Mouse (Mus musculus) right cerebral cortex, adult 18-20 months (tissue): Measurements from ENCODE around the gene Nfib.

ENCODE experiments used
- DNase-seq: peaks from one replicate; pipeline ENCODE4 v3.0.0; 2022; ENCODE audit warnings: mixed read lengths

The Nfib gene

GRCm38 (mm10) chr4:82538069-82538811 lies 167.3 kb downstream of the Nfib start:
- DNase-seq, result no peak

DNA sequence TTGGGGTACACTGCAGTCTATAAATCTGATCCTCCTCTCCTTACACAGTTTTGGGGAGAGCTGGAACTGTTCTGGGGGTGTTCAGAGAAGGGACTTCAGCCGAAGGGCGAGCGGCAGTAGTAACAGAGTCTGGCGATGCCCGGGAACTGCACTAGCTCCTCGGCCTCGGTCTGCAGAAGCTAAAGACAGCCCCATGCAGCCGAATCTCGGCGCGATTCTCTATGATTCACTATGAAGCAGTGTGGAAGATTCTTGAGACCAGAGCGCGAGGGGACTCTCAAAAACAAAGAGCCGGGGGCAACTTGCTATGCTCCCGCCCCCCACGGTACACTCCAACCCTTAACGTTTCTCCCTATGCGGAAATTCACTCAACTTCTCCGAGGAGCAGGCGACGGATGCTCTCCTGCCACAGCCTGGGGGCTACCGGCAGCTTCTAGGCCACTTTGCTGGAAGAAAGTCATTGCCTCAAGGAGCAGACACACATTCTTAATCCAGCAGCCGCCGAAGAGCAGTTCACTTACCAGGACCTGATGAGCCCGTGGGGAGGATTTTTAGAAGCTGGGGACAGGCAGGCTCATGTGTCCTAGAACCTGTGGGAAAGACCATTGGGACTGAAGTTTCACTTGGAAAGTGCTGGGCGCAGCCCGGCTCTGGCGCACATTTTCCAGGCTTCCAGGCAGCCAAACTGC lies 168.1 kb downstream of the Nfib start:
- DNase-seq, result no peak

DNA sequence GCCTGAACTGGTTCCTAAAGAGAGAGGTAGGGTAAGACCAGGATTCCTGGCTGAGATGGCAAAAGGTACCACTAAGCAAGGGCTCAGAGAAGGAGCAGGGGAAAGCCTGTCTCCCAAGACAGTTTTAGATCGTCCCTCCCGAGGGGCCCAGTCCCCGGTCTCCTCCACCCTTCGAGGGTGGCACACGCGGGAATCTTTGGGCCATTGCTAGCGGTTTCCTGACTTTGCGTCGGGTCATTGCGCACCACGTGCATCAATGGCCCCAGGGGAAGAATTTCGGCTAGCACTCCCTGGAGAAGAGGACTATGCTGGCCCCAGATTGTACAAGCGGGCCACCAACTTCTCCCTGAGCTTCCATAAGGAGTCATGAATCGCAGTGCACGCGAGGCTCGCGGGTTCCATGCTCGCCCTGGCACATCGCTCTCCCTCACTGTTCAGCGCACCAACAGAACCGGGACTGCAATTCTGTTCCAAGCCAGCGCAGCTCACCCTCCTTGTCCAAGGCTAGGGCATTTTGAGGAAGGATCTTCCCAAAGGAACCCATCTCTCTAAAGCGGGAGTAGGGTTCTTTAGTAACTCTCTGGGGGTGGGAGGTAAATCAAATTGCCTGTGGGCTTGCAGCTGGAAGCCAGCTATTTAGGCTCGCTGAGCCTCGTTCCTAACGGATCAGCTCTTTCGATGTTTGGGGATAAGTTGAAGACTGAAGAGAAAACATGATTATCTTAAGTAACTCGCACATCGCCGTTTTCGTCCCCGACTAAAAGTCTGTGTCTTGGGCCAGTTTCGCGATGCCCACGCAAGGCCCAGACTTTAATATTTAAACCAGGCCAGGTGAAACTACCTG lies 168.9 kb downstream of the Nfib start:
- DNase-seq, result no peak

DNA sequence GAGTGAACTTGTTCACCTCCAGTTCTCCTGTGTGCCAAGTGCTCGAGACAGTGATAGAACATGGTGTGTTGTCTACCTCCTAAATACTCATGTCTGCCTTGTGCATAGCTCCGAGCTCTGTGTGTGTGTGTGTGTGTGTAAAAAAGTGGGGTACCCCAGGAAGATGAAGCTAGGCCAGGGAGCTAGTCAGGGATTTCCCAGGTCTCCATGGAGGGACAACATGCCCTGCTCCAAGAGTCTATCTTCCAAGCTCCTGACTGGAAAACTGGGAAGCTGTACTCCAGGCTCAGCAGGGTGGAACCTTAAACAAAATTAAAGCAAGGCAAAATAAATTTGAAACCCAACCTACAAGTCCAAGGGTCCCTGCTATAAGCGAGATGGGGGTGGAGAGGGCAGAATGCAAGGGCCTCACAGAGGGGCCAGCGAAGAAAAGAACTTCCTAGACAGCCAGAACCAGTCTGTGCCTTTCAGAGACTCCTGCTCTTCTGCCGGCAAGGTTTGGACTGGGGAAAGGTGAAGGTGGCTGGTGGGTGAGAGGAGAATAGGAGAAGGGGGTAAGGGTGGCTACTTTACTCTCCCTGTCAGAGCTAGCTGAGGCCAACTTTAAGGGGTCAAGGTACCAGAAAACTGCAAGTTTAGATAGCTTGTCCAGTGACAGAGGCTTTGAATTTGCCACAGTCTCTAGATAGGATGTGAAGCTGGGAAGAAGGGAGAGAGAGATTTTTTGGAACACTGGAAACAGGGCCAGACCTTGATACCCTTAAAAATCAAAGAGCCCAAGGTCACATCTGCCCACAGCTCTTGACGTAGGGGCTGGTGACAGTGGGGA lies 169.7 kb downstream of the Nfib start:
- DNase-seq, result no peak

- no peak for DNase-seq
Measured at GRCm38 (mm10) chr4:82533231-82533630, 172.3 kb downstream of the Nfib start.

DNA sequence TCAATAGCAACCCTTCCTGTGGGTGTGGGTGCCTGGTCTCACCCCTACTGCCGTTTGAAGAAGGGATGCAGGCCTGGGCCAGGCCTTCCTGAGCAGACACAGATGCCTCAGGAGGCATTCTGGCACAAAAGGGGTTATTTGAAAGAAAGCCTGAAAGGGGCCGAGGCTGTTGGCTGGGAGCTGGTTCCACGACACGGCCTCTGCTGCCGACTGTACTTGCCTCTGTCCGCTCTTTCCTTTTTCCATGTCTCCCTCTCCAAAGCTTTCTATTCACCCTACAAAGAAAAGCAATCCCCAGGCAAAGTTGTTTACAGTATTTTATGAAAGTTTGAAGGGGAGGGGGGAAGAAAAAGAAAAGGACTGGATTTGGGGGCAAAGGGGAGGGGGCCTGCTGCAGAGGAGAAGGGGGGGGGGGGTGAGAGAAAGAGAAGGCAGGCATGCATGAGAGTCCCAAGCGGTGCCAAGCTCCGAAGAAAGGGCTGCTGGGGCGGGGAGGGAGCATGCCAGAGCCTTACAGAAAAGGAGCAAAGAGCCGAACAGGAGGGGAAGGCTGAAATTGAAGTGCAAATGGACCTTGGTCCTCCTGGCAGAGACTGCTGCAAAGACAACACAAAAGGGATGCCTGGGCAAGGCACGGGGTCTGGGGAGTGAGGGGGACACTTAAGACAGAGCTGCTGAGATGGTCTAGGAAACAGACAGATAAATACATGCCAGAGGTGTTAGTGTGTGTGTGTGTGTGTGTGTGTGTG lies 172.9 kb downstream of the Nfib start:
- no peak for DNase-seq

DNA sequence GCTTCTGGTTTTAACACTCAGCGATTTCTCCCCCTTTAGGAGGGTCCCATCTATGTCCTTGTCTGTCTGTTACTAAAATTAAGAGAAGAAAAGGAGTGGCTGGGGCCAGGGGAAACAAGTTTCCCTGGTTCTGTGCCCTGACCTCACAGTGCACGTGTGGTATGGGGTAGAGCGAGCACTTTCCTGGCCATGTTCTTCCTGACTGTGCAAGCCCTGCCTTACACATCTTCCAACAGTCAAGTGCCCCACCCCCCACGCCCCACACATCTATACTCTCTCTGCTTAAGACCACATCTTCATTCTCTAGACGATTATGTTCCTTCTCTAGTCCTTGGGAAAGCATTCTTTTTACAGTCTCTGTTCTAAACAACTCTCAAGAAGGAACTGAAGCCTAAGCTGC lies 173.6 kb downstream of the Nfib start:
- no peak for DNase-seq

- no peak for DNase-seq
Measured at GRCm38 (mm10) chr4:82530875-82531353, 174.6 kb downstream of the Nfib start.

DNA sequence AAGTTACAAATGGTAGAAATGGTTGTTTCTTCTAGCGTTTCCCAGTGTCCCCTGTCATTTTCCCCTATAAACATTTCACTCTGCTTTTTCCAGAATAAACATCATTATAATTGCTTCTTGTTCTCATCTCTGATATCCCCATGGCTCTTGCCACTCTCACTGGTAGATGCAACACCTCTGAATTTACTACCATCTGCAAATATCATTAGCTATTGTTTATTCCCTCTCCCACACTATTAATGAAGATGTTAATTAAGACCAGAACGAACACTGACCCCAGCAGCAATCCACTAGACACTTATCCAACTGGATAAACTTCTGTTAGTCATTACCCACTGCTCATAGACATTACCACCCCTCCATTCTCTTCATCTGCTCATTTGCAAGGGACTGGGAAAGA lies 176.6 kb downstream of the Nfib start:
- DNase-seq, result no peak

GRCm38 (mm10) chr4:82519935-82520334 lies 185.6 kb downstream of the Nfib start:
- no peak for DNase-seq

- DNase-seq, result no peak
Measured at GRCm38 (mm10) chr4:82518132-82518531, 187.4 kb downstream of the Nfib start.

GRCm38 (mm10) chr4:82517311-82517710 lies 188.2 kb downstream of the Nfib start:
- no peak for DNase-seq

DNA sequence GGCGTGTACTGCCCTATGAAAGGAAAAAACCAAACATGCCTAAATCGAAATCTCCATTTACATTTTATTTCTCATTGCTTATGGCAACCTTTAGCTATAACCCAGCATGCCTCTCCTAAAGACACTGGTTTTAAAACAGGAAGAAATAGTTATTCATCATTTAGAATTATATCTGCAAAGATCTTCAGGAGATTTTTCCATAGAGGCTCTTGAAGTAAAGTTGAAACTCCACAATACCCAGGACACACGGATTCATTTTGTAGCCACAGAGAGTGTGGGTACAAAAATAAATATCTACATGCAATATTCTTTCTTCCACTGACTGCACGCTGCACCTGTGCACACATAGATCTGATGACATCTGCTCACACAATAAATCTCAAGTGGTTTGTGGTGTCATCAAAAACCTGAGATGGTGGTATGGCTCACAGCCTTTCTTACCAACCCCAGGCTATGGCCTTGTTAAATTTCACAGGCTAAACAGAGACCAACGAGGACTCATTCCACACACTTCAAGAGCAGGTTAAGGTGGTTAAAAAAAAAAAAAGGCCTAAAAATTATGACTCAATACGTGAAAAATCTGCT lies 189.2 kb downstream of the Nfib start:
- DNase-seq, result no peak

DNA sequence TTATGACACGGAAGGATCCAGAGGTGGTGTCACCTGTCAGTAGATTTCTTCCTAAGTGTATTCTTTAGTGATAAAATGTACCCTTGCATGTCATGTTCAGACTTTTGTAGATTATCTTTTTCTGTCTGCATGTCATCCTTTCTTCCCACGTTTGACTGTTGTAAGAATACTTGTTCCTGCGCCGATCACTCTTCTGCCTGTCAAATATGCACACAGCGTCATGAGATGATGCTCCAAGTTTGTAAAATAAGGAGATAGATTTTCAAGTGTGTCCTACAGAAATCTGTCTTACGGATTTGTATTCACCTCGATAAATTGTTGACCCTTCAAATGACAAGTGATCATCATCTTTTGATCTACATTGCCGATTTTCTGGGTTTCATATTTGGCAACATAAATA lies 190.6 kb downstream of the Nfib start:
- no peak for DNase-seq

DNA sequence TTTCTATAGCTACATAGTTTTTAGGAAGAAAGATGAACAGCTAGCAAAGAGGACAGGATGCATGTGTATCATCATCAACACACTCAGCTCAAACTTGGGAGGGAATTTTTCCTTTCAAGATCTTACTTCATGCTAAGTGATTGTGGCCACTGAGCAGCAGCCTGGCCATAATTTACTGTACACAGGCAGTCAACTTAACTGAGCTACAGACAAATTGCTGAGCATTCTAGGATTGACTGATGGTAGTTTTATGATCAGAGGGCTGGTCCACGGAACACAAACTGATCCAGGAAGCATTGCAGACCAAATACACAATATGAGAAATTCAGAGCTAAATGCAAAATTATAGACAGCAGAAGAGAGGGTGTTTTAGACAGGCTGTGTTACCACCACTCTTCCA lies 191.2 kb downstream of the Nfib start:
- no peak for DNase-seq

DNA sequence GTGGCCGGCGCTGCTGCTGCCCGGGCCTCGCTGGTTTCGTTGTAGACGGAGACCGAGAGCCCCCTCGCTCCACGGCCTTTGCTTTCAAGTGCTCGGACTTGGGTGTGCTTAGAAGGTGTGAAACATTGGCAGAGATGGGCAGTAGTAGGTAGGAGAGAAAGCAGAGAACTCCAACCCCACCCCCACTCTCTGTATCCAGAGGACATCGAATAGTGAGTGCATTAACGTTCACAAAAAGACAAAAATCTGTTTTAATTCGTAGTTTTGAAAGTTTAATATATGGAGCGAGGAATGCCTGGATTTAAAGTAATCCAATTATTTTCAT lies 192.2 kb downstream of the Nfib start:
- DNase-seq, result no peak

DNA sequence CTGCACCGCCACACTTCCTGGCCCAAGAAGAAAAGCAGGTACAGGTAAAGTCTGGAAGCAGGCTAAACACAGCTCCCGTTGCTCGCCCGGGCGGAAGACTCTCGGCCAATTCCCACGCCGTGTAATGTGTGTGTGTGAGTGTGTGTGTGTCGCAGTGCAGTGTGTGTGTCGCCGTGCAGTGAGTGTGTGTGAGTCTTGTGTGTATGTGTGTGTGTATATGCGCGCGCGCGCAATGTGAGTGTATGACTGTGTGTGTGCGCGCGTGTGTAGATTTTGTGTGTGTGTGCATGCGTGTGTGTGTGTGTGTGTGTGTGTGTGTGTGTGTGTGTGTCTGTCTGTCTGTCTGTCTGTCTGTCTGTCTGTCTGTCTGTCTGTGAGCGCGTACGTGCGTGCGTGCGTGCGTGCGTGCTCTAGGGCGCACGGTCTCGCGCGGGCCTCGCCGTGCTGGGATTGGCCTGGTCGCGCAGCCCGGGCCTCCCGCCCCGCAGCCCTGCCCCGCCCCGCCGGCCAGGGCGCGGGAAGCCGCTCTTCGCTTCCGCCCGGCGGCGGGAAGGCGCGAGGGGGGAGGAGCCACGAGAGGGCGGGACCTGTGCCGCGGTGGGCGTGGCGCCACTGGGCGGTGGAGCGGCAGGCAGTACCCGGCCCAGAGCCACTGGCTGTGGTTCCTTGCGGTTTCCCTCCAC lies 192.7 kb downstream of the Nfib start:
- DNase-seq, result peak; percentile 96

DNA sequence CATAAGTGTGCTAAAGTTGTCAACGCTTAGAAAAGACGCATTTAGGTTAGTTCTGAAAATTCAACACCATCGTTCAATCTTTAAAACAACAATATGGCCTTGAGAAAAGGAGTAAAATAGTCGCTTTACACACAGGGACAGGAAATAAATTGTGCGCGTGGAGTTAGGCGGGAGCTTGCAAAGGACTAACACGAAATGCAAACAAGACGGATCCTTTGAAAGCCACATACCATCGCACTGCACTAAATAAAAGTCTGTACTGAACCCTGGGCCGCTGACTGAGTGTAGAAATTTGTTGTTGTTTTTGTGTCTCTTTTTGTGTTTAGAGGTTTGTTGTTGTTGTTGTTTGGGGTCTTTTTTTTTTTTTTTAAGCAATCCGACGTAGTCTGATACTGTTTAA lies 193.2 kb downstream of the Nfib start:
- DNase-seq, result no peak

DNA sequence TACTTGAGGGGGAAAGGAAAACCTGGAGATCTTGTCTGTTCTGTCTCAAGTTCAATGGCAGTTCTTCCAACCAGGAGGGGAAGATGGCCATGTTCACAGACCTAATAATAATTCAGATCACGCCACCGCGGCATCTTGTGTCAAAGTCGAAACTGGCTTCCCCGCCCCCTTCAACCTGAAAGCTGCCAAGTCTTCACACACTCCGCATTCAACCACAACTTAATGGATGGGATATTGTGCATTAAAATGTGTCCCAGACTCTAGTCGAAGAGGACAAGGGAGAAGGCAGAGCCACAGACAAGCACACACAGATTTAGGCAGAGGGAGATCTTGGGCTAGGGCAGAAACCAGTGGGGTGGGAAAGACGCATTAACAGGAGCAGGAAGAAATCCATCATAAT lies 194.0 kb downstream of the Nfib start:
- no peak for DNase-seq

DNA sequence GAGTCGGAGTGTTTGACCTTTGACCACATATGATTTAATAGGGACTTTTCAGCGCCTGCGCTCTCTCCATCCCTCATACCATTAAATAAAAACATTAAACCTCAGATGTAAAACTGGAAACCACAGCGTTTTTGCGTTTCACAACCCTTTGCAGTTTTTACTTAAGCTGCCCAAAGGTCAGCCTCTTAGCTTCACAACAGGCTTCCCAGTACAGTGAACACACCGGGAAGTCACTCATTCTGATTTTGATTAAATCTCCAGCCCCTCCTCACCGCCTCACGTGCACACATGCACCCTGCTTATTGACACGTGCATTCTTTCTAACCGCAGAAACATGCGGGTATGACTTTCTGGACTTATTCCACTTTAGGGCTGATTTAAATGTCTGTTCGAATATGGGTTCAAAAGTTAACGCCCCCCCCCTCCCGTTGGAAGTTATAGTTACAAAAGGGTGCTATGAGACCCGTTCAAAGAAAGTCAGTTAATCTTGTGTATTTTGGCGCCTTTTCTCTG lies 194.5 kb downstream of the Nfib start:
- DNase-seq, result no peak

GRCm38 (mm10) chr4:82509771-82510170 lies 195.8 kb downstream of the Nfib start:
- DNase-seq, result no peak
